Mouse (Mus musculus) lung, postnatal 14 days (tissue): ENCODE measurements around the gene Nrbp1.
"Not testable (repeated sequence)": the region's sequence is repeated elsewhere in the genome, so short reads cannot be mapped to it uniquely, and the experiment has no call there.

ENCODE experiments used
- DNase-seq: peaks from one replicate; pipeline ENCODE4 v3.0.0; 2021

Nrbp1 gene

DNA sequence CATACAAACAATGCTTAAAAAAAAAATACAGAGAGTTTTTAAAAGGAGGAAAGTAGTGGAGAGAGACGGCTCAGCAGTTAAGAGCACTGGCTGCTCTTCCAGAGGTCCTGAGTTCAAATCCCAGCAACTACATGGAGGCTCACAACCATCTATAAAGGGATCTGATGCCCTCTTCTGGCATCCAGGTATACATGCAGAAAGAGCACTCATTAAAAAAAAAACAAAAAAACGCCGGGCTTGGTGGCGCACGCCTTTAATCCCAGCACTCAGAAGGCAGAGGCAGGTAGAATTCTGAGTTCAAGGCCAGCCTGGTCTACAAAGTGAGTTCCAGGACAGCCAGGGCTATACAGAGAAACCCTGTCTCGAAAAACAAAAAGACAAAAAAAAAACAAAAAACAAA, 24.1 kb upstream of the Nrbp1 start:
- DNase-seq, result not testable (repeated sequence)

DNA sequence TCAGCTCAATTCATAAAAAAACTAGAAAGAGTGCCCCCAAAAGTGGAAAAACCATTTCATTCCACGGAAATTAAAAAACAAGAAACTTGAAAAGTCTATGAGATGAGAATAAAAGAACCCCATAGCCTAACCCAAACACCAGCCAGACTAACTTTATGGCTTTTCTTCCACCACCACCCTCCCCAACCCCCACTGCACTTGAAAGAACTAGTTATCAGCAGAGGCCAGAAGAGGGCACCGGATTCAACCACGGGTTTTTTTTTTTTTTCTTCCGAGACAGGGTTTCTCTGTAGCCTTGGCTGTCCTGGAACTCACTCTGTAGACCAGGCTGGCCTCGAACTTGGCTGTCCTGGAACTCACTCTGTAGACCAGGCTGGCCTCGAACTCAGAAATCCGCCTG, 22.4 kb upstream of the Nrbp1 start:
- no peak for DNase-seq

GRCm38 (mm10) chr5:31219070-31219469, 21.6 kb upstream of the Nrbp1 start:
- no peak for DNase-seq

- DNase-seq, result no peak
These were observed 21.2 kb upstream of the Nrbp1 start for GRCm38 (mm10) chr5:31219474-31219873.

GRCm38 (mm10) chr5:31219911-31220447, 20.7 kb upstream of the Nrbp1 start:
- DNase-seq, result peak; percentile 33

DNA sequence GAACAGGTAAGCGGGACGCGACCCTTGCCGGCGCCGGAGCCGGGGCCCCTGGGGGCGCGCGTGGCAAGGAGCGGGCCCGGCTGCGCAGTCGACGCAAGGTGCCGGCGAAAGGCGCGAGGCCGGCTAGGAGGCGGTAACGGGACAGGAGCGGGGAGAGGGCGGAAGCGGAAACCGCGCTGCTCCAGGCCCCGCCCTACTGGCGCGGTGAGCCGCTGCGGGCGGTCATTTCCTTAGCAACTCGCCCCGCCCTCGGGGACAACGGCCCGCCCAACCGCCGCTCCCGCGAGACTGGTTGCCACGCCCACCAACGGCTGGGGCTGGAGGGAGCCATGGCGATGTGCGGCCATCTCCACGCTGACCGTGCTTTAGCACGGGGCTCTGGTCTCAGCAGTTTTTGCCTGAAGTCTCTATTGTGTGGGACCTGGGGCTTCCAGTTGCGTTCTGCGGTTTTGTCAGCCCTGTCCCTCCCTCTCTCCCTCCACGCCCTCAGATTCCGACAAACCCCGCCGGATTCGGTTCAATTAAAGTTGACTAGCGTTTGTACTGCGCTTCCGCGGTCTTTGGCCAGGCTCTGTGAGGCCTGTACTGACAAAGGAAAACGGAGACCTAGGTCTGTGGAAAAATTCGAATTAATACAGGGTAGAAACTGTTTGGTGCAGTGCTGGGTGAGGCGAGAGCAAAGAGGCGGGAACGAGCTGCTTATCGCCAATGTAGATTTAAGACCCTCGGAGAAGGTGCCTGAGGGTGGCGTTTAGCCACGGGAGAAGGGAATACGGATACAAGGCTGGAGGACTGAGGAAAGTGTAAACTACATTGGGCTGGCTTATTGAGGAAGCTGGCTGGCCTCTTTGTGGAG, 20.0 kb upstream of the Nrbp1 start, which contains the start of gene Ppm1g:
Gene Ppm1g, minus strand, starts transcription at position 240 of the 856 bp plus-strand sequence.
- DNase-seq, result peak; percentile 99

DNA sequence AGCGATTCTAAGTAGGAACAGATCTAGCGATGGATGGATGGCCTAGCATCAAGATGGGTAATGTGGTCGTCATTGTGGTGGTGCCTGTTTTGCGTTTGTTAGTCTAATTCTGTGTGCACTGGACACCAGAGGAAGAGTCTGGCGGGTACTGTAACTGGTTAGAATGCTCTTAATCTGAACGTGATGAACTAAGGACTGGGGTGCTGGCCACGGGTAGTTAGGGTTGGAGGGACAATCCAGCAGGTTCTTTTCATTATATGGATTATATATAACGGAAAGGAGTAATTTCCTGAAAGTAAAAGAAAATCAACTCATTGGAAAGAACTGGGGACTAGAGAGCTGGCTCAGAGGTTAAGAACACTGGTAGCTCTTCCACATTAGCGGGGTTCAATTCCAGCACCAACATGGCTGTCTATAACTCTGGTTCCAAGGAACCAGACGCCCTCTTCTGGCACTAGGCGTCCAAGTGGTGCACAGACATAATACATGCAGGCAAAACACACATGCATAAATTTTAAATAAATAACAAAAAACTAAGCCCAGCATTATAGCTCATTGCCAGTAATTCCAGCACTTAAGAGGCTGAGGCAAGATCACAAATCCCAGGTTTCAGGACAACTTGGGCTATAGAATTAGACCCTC, 19.2 kb upstream of the Nrbp1 start:
- DNase-seq, result no peak

DNA sequence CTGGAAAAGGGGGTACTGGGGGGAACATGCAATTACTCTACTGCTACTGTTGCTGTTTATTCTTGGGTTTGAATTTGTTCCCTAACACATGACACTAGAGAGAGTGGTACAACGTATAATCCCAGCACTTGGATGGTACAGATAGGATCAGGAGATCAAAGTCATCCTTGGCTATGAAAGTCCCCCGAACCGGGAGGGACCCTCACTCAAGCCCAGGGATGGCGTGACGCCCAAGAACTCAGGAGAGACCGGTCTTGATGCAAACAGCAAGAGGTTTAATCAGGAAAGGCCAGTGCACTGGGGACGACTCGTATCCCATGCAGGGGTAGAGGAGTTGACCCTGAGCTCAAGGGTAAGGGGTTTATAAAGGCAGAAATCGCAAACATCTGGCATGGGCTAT, 18.0 kb upstream of the Nrbp1 start:
- no peak for DNase-seq

DNA sequence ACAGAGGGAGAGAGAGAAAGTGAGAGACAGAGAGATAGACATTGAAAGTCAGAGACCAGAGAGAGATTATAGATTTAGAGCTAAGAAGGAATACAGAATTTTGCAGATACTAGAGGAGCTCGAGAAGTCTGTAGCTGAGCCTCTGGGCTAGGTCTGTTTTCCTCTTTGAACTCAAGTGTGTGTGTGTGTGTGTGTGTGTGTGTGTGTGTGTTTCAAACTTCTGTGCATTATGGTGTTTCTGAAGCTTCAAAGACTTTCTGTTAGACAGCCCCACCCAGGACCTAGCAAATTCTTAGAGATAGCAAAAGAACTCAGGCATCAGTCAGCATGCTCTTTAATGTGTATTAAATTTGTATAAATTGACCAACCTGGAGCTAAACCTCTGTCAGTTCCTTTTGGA, 14.0 kb upstream of the Nrbp1 start:
- DNase-seq, result no peak

DNA sequence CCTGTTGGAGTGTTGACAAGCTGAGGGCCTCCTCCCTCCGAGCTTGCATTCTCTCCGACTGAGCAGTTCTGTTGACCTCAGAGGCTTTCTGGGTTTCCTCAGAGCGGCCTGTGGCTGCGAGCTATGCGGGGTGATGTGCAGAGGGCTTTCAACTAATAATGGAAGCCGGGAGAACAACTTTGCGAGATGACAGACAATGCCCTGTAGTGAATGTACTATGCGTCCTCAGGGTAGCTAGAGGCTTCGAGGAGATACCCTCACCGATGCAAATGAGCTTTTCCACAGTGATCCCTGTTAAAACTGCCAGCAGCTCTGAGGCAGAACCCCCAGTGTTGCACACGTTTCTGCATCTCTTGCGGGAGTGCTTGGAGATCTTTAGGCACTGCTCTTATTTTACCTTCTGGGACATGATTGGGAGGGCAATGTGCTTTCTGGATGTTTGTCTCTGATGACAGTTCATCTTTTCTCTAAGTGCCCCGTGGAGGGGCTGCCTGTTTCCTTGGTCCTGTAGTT, 914 bp downstream of the Nrbp1 start:
- no peak for DNase-seq

DNA sequence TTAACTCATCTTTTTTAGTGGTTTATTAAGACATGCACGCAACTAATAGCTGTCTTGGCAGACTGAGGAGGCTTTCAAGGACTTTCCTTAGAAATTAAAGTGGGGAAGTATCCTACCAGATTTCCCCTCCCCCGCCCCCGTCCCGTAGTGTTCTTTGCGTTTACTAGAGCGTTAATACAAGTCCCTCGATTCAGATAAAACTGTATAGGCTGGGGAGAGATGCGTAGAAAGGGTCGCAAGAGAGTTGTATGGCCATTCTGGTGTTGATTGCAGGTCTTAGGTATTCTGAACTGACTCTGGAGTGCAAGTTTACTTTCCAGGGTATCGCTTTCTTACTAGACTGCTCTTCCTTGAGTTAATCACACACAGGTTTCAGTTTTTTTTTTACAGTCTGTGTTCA, 1.5 kb downstream of the Nrbp1 start:
- no peak for DNase-seq

GRCm38 (mm10) chr5:31250716-31251115, 10.1 kb downstream of the Nrbp1 start:
- DNase-seq, result no peak

DNA sequence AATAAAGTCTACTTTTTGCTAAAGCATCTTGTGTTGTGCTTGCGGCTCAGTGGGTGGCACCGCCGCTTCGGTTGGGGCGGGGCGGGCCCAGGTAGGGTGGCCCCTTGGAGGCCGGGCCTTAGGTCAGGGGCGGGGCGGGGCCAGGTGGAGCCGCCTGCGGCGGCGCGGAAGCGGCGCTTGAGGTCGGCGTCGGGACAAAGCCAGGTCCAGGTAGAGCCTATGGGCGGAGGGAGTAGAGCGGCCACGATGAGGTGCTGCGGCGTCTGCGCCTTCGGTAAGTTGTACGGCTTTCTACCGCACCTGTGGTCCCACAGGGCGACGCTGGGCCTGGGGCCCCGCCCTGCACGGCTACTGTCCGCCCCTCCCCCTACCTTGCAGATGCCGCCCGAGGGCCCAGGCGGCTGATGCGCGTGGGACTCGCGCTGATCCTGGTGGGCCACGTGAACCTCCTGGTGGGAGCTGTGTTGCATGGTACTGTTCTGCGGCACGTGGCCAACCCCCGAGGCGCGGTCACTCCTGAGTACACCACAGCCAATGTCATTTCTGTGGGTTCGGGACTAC, 11.0 kb downstream of the Nrbp1 start, which contains the start of gene Krtcap3:
Gene Krtcap3, plus strand, starts transcription at position 151 of the 561 bp plus-strand sequence.
- DNase-seq, result peak; percentile 61

- no peak for DNase-seq
These were observed 11.5 kb downstream of the Nrbp1 start for GRCm38 (mm10) chr5:31252151-31252550.

DNA sequence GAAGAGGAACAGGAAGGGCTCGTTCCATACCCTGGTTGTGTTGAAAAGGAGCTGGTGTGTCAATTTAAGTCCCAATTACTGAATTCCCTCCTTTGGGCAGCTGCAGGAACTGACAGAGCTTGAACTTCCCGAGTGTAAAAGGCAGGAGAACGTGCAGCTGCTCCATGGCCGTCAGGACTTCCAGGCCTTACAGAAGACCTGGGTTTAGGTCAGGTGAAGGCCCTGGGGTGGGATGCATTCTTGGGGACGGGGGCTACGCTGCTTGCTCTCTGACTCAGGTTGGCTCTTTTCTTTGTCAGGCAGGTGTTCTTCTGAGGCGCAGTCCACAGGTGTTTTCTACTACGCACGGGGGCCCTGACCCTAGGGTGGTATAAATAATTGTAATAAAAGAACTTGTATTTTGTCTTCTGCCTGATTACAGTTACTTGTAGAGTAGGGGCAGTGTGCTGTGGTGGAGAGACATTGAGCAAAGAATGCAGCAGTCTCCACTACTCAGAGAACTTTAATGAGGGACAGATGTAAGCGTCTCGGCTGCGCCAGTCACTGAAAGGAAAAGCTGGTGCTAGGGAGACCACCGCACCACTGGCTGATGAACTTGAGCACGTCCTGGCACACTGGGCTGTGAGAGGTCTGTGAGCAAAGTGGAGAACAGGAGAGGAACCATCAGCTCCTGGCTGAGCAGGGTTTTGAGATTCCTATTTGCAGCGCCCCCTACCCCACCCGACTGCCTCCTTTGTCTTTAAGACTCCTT, 12.3 kb downstream of the Nrbp1 start:
- DNase-seq, result no peak

DNA sequence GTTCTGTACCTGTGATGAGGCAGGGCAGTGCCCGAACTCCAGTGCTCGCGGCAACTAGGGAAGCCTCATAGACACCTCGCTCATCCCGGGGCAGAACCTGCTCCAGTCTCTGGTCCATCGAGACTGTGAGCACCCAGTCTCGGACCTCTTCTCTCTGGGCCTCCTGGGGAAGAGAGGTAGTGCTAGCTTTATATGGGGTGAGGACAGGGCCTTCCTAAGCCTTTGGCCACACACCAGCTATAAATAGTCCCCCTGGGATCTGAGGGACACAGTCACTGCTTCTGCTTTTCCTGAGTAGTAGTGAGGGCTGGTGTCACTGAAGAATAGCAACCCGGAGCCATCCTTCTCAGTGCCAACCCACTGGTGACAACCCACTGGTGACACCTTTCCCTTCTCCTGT, 13.1 kb downstream of the Nrbp1 start:
- DNase-seq, result no peak

- peak; percentile 65 for DNase-seq
These were observed 13.8 kb downstream of the Nrbp1 start for GRCm38 (mm10) chr5:31254452-31254851.

GRCm38 (mm10) chr5:31254901-31255300, 14.2 kb downstream of the Nrbp1 start:
- no peak for DNase-seq

DNA sequence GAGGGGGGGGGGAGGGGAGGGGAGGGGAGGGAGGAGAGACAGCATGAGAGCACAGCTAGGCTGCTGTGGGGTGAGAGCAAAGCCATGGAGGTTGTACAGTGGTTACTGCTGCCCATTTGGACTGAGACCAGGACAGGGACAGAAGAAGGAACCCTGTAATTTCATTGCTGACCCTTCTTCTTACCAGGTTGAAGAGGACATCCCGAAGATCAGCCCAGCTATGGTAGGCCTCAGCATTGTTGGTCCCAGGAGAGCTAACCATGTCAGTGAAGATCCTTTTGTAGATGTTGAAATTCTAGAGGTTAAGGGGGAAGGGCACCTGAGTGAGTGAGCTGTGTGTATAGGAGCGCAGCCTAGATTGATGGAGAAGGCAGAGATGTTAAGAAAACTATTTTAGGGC, 14.7 kb downstream of the Nrbp1 start:
- no peak for DNase-seq

- no peak for DNase-seq
These were observed 15.3 kb downstream of the Nrbp1 start for GRCm38 (mm10) chr5:31255971-31256370.

DNA sequence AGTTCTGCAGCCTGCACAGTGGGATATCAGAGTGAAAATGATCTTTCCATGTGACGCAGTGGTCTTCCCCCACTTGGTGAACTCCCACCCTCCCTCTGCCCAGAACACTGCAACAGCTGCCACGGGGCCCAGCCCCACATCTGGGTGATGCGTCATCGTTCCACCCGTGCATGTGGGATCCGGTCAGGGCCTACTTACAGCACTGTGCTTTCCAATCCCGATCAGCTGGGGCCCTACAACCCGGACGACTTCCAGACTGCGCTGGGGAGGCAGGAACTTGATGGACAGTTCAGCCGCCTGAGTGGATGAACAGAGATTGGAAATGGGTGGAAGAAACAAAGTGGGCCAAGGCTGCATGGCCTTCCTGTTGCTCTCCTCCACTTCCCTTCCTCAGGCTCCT, 17.0 kb downstream of the Nrbp1 start:
- DNase-seq, result no peak

DNA sequence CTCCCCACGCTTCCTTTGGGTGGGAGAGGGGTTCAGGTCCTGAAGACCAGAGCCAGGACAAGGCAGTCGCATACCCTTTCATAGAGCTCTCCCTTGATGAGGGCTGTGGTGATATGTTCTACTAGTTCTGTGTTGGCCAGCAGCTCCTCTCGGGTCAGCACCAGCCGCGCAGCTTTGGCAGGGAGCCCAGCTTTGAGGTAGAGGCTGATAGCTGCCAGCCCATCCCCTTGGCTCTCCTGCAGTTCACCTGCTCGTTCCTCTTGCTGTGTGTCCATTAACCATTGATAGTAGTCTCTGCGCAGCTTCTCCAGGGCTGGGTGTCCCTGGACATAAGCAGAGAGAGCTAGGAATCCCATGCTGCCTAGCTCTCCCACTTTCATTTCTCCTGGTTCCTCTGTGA, 25.4 kb downstream of the Nrbp1 start:
- no peak for DNase-seq

GRCm38 (mm10) chr5:31267686-31268085, 27.0 kb downstream of the Nrbp1 start:
- no peak for DNase-seq
